Mouse (Mus musculus) stomach, embryonic 15.5 days (tissue): ENCODE measurements around the gene Traf1. TPM values are rescaled to one million over a fixed set of nuclear protein-coding genes. Genes with fewer than 3 reads are reported as not detected.

Source experiments
- ATAC-seq: fragments of 200-750 bp; cut with Nextera tagmentation; 2 replicates; pipeline ENCODE4 v1.8.0; 2017; ENCODE audit warnings: low read depth, moderate number of reproducible peaks, moderate TSS enrichment; ENCODE audit not compliant: insufficient read depth, low FRiP score
- H3K27ac ChIP-seq: fragments of 300-500 bp; sonication (generic); 2 replicates; pipeline ENCODE4 v1.5.1; 2015; ENCODE audit warnings: mild to moderate bottlenecking, inconsistent platforms
- H3K27me3 ChIP-seq: fragments of 300-500 bp; sonication (generic); replicated peaks from 2 replicates; pipeline ENCODE4 v1.6.1; 2015; ENCODE audit warnings: inconsistent platforms
- H3K36me3 ChIP-seq: fragments of 300-500 bp; sonication (generic); 2 replicates; pipeline ENCODE4 v1.6.1; 2015; ENCODE audit warnings: inconsistent platforms
- H3K4me1 ChIP-seq: fragments of 300-500 bp; sonication (generic); 2 replicates; pipeline ENCODE4 v1.6.1; 2015; ENCODE audit warnings: inconsistent platforms
- H3K4me2 ChIP-seq: fragments of 300-500 bp; sonication (generic); 2 replicates; pipeline ENCODE4 v1.6.1; 2015; ENCODE audit warnings: mild to moderate bottlenecking, inconsistent platforms
- H3K4me3 ChIP-seq: fragments of 300-500 bp; sonication (generic); replicated peaks from 2 replicates; pipeline ENCODE4 v1.5.1; 2015; ENCODE audit warnings: inconsistent platforms
- H3K9ac ChIP-seq: fragments of 300-500 bp; sonication (generic); 2 replicates; pipeline ENCODE4 v1.6.1; 2015; ENCODE audit warnings: inconsistent platforms
- H3K9me3 ChIP-seq: fragments of 300-500 bp; sonication (generic); 2 replicates; pipeline ENCODE4 v1.6.1; 2016; ENCODE audit warnings: inconsistent platforms
- WGBS: fragments of 180-500 bp; shearing (Covaris S2); methylation state at CpG from one replicate; pipeline ENCODE4 v1.1.7; 2015; 5-methylcytosine and 5-hydroxymethylcytosine counted together
- polyA plus RNA-seq: library from polyadenylated mRNA; unstranded; fragments of >200 nt; fragmentation: Nextera tagmentation; extraction: Ambion mirVana; gene quantifications from 2 replicates; pipeline ENCODE4 v1.2.1, GENCODE M21; 2015

The Traf1 gene
- polyA plus RNA-seq, 1 experiment from 2014 or later = 3.2 TPM

DNA sequence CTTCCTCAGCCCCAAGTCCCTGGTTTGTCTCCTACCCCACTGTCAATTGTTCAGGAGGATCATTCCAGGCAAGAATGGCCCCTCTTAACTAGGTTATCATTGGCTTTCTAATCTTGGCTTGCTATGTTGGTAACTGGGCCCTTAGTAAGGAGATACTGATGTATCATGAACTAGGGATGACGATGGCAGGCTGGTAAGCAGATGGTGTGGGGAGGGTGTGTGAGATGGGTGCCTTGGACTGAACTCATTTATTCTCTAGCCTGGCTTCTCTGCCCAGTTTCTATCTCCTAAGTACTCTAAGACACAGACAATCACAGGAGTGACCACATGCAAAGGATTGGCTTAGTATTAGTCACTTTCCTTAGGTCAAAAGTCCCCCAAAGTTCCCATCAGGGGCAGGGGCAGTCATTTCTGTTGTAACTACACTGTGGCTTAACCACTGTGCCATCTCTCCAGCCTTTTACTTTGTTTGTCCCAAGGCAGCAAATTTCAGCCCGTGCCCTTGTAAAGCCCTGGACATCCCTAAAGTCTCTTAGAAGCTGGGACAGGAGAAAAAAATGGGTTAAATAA is 7.9 kb downstream of the Traf1 start:
- WGBS = 77% methylated on average over 2 of the region's 2 CpGs
- Histone ChIP-seq H3K4me3 (no peak overlapping the region), H3K9me3 (no peaks in the 10 kb centered on the region), H3K27me3 (no peaks in the 10 kb centered on the region), H3K9ac (no peak overlapping the region), H3K4me1 (0 out of 2 replicates have a peak, but pooled peaks cover 2% of the 10 kb centered on the region), H3K36me3 (no peaks in the 10 kb centered on the region), H3K27ac (no peak overlapping the region), H3K4me2 (no peak overlapping the region)
- no peak for ATAC-seq

DNA sequence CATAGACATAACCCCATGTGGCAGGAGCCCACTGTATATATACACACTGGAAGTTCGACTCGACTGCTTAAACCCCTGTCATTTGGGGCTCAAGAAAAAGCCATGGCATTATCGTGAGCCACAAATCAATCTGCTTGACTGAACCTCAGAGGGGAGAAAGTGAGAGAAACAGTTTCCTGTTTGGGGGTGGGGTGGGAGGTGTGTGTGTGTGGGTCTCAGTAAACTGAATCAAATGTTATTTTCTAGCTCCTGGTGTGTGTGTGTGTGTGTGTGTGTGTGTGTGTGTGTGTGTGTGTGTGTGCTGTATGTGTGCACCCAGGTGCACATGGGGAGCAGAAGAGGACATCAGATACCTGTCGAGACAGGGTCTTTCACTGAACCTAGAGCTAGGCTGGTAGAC is 8.6 kb downstream of the Traf1 start:
- Histone ChIP-seq H3K27ac (no peak overlapping the region), H3K9me3 (no peaks in the 10 kb centered on the region), H3K36me3 (no peaks in the 10 kb centered on the region), H3K27me3 (no peaks in the 10 kb centered on the region), H3K4me2 (no peak overlapping the region), H3K4me1 (0 out of 2 replicates have a peak, but pooled peaks cover 2% of the 10 kb centered on the region), H3K4me3 (no peak overlapping the region), H3K9ac (no peak overlapping the region)
- no peak for ATAC-seq
- 56% methylated on average over 4 of the region's 4 CpGs for whole genome bisulfite sequencing

DNA sequence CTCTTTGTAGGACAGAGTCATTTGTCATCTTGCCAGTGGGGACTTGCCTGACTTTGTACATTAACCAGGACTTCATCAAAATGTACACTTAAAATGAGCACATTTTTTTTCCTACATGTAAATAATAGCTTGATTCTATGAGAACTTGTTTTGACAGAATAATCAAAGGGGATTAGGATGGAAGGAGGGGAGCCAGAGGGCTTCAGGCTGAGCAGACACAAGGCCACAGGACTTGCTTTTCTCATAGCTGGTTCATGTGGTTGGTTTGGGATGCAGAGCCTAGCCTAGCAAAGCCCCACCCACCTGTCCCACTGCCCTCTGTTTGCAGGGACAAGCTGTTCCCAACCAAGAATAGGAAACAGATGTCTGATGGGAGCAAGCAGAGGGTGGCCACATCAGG is 10.1 kb downstream of the Traf1 start:
- H3K9me3 ChIP-seq = no peaks in the 10 kb centered on the region
- H3K4me2 ChIP-seq = no peak overlapping the region
- no peak overlapping the region for H3K4me3 ChIP-seq
- no peak for ATAC-seq
- no peak overlapping the region for H3K9ac ChIP-seq
- H3K27me3 ChIP-seq = no peaks in the 10 kb centered on the region
- H3K27ac ChIP-seq = no peak overlapping the region
- H3K36me3 ChIP-seq = no peaks in the 10 kb centered on the region
- H3K4me1 ChIP-seq = 0 out of 2 replicates have a peak, but pooled peaks cover 2% of the 10 kb centered on the region

DNA sequence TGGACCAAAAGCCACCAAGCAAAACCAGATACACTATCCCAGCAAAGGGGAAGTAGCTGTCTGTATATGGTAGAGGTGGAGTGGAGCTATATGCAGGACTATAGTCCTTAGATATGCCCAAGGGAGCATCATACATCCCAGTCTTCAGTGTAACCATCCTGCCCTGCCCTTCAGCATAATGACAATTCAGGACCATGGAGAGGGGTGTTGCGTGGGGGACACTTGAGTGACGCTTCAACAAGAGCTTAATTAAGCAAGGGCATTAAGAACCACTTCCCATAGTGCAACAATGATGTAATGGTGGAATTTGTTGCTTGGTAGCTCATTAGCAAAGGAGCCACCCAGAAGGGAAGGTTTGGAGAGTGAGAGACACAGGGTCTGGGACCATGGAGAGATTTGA is 12.9 kb downstream of the Traf1 start:
- ATAC-seq = no peak
- WGBS = 25% methylated on average over 2 of the region's 2 CpGs

DNA sequence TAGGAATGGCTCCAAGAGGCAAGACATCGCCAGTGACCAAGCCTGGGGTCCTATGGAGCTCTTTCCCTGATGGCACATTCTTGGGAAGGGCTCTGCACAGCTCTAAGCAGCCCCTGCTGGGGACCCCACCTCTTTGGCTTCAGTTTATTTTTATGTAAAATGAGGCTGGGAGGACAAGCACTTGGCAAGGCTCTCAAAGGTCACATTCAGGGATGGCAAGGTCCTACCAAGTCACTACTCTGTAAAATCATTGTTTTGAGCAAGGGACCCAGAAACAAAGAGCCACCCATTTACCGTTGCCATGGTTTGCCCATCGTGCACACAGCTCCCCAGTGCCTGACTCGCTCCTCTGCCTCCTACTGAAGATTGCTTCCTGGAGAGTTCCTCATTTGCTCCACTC is 15.5 kb downstream of the Traf1 start:
- H3K4me1 ChIP-seq = no peaks in the 10 kb centered on the region; the same call in 1 of the 2 replicates
- 61% methylated on average over 4 of the region's 4 CpGs for WGBS
- no peak for ATAC-seq

More for the DNA sequence above, 12.9 kb downstream of the Traf1 start:
- Histone ChIP-seq H3K27me3 (no peaks in the 10 kb centered on the region), H3K4me2 (no peak overlapping the region), H3K27ac (no peak overlapping the region), H3K9ac (no peak overlapping the region), H3K9me3 (no peaks in the 10 kb centered on the region), H3K4me1 (no peaks in the 10 kb centered on the region; the same call in 1 of the 2 replicates), H3K4me3 (no peak overlapping the region), H3K36me3 (no peaks in the 10 kb centered on the region)

DNA sequence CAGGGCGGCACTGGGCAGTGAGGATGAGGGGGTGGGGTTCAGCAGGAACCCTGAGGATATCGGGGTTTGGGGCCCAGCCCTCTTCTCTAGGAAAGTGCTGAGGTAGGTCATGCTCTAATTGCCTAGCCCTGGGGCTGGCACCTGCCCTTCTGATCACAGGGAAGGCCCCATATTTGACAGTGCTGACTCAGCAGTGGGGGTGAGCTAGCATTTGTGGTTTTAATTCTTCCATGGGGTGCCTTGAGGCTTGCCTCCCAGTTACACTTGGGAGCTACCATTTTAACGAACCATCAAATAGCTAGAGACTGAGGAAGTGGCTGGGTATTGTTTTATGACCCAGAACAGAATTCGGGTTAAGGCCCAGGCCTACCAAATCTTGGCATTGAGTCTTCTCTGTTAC is 16.0 kb downstream of the Traf1 start:
- Histone ChIP-seq H3K36me3 (no peaks in the 10 kb centered on the region), H3K4me3 (no peak overlapping the region), H3K4me2 (no peak overlapping the region), H3K9me3 (no peaks in the 10 kb centered on the region), H3K9ac (no peak overlapping the region), H3K27ac (no peak overlapping the region), H3K27me3 (0 out of 2 replicates have a peak, but pooled peaks cover 5% of the 10 kb centered on the region), H3K4me1 (no peaks in the 10 kb centered on the region; the same call in 1 of the 2 replicates)
- ATAC-seq = no peak
- WGBS = 84% methylated on average over 4 of the region's 4 CpGs

More for the DNA sequence above, 15.5 kb downstream of the Traf1 start:
- H3K9me3 ChIP-seq = no peaks in the 10 kb centered on the region
- no peak overlapping the region for H3K4me3 ChIP-seq
- no peak overlapping the region for H3K9ac ChIP-seq
- no peak overlapping the region for H3K27ac ChIP-seq
- no peak overlapping the region for H3K4me2 ChIP-seq
- no peaks in the 10 kb centered on the region for H3K36me3 ChIP-seq
- H3K27me3 ChIP-seq = 0 out of 2 replicates have a peak, but pooled peaks cover 2% of the 10 kb centered on the region

DNA sequence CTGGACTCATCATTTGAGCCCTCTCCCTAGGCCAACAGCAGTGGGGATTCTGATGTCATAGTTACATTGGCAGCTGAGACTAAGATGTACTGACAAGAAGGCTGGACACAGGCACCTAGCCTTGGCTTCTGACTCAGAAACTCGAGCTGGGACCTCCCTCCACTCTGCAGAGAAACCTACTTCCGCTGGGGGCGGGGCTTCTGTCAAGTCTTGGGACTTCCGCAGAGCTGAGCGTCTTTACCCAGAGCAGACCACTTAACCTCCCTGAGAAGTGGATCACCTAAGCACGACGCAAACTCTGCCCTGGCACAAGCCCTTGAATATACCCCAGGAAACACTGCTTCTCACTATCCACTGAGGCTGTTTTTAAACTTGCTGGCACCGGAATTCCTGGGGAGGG is 16.8 kb downstream of the Traf1 start:
- Histone ChIP-seq H3K4me3 (no peak overlapping the region), H3K4me2 (peak overlapping the region; percentile 19; the same call in 1 of the 2 replicates)

DNA sequence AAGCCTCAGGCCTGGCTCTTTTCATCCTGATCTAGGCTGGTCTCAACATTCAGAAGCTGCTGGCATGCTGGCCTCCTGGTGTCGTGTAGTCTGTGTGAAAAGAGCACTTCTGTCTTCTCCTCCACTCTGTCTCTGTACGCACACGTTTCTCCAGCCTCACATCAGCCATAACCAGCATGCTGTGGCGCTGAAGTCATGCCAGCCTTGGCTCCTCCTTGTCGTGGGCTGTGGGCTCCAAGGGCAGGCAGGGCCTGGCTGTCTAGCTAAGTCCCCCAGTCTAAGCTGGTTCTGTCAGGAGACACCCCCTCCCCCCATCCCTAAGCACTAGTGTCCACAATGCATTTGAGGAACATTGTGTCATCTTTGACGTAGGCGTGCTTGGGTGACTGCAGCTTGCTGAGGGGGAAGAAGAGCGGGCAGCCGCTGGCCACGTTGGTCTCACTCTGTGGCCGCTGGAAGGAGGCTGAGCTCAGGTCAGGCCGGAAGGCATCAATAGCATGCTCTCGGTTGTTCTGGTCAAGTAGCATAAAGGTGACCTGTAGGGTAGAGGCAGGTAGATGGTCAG is 17.9 kb downstream of the Traf1 start:
- no peak overlapping the region for H3K4me2 ChIP-seq
- no peak for ATAC-seq
- H3K36me3 ChIP-seq = no peaks in the 10 kb centered on the region
- H3K27ac ChIP-seq = no peak overlapping the region
- no peak overlapping the region for H3K9ac ChIP-seq
- no peak overlapping the region for H3K4me3 ChIP-seq
- H3K9me3 ChIP-seq = no peaks in the 10 kb centered on the region
- H3K27me3 ChIP-seq = 0 out of 2 replicates have a peak, but pooled peaks cover 5% of the 10 kb centered on the region
- H3K4me1 ChIP-seq = no peaks in the 10 kb centered on the region; the same call in 1 of the 2 replicates
- 79% methylated on average over 13 of the region's 13 CpGs for WGBS

More for the DNA sequence above, 16.8 kb downstream of the Traf1 start:
- H3K27me3 ChIP-seq = 0 out of 2 replicates have a peak, but pooled peaks cover 5% of the 10 kb centered on the region
- no peaks in the 10 kb centered on the region for H3K9me3 ChIP-seq
- no peak overlapping the region for H3K27ac ChIP-seq
- H3K4me1 ChIP-seq = no peaks in the 10 kb centered on the region; the same call in 1 of the 2 replicates
- no peaks in the 10 kb centered on the region for H3K36me3 ChIP-seq
- 13% methylated on average over 8 of the region's 8 CpGs for WGBS
- no peak overlapping the region for H3K9ac ChIP-seq
- peak; percentile 33; the same call in 1 of the 2 replicates for ATAC-seq

DNA sequence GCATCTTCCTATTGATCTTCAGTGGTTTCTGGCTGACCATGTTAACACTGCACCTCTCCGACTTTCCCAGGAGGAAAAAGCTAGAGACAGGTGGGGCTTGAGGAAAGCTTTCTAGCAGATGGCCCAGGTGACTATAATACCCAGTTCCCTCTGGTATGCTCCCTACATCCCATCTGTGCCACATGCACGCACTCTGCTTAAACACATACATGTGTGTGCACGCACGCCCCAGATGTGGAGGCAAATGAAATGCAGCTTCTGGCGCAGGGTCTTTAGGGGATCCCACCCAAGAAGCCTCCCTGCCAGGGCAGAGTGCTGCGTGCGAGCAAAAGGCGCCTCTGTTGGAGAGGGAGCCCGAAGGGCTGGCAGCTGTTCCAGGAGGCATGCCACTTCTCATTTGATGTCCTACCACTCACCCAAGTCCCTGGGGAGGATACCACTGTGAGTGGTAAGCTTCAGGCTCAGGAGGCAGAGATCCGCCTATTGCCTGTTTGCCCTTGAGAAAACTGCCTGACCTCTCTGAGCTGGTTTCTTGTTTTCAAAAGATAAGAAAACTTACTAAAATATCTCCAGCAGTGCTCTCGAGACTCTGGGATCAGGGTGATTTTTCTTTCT is 20.4 kb downstream of the Traf1 start:
- ATAC-seq = no peak
- H3K27me3 ChIP-seq = 0 out of 2 replicates have a peak, but pooled peaks cover 5% of the 10 kb centered on the region
- H3K9me3 ChIP-seq = no peaks in the 10 kb centered on the region
- no peak overlapping the region for H3K27ac ChIP-seq
- H3K9ac ChIP-seq = no peak overlapping the region
- H3K4me1 ChIP-seq = no peaks in the 10 kb centered on the region; the same call in 1 of the 2 replicates
- no peaks in the 10 kb centered on the region for H3K36me3 ChIP-seq
- WGBS = 71% methylated on average over 11 of the region's 11 CpGs
- H3K4me3 ChIP-seq = no peak overlapping the region
- no peak overlapping the region for H3K4me2 ChIP-seq

DNA sequence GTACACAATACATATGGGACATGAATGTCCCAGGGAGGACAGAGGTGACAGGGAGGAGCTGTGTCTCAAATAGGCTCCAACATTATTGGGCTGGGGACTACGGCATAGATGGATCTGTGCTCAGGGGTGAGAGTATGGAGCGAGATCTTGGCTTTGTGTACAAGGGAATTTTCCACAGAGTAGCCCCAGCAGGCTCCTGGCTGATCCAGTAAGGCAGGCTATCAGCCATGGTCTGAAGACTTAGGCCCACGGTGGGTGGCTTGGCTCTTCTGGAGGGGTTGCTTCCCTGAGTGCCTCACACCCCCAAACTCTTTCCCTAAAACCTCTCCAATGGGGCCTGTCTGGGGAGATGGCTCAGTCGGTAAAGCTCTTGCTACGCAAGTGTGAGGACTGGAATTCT is 21.3 kb downstream of the Traf1 start:
- Histone ChIP-seq H3K27me3 (0 out of 2 replicates have a peak, but pooled peaks cover 5% of the 10 kb centered on the region), H3K4me1 (no peaks in the 10 kb centered on the region; the same call in 1 of the 2 replicates), H3K36me3 (no peaks in the 10 kb centered on the region), H3K4me2 (no peak overlapping the region), H3K4me3 (no peak overlapping the region), H3K9me3 (no peaks in the 10 kb centered on the region), H3K27ac (no peak overlapping the region), H3K9ac (no peak overlapping the region)
- ATAC-seq = no peak
- 78% methylated on average over 5 of the region's 5 CpGs for WGBS

DNA sequence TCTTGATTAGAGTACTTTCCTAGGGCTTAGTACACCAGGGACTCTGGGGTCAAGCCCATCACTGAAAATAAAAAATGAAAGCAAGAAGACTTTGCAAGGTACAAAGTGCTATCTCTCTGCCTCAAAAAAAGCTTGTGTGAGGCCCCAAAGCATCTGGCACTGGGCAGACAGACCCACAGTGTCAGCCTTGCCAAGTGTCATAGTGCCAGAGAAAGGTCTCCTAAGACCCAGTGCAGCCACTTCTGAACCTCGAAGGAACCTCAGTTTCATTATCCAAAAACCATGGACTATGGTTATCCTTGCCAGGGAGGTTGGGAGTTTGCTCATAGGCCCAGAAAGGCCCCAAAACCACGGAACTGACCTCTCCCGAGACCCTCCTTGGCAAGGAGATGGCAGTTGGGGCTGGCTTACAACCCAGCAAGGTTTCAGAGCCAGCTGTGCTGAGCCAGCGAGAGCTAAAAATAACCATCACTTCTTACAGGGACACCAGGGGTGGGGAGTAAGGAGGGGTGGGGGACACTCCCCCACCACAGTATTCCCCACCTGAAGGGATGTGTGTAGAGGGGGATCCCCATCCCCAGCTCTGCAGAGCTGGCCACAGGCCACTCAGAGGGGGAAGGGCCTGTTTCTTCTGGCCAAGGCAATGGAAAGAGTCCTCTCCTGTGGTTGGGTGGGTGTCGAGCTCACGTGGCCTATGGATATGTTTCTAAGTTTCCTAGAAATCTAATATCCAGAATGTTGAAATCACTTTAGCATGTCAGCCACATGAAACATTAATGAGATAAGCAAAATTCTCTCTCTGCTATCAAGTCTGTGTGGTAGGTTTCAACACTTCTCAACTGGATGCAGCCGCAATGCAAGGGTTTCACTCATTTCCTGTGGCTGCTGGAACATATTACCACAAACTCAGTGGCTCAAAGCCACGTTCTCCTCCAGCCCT is 23.0 kb downstream of the Traf1 start:
- H3K36me3 ChIP-seq = no peaks in the 10 kb centered on the region
- H3K4me2 ChIP-seq = no peak overlapping the region
- 60% methylated on average over 8 of the region's 8 CpGs for WGBS

More for the DNA sequence above, 23.0 kb downstream of the Traf1 start:
- Histone ChIP-seq H3K4me3 (no peak overlapping the region), H3K4me1 (no peaks in the 10 kb centered on the region), H3K27ac (no peak overlapping the region), H3K9ac (no peak overlapping the region), H3K9me3 (no peaks in the 10 kb centered on the region), H3K27me3 (0 out of 2 replicates have a peak, but pooled peaks cover 5% of the 10 kb centered on the region)
- ATAC-seq = no peak
